30 mouse cellular contexts compared by ENCODE assay signal in genomic region chr5:43909213-43909612, GRCm38 (mm10). TPM values are rescaled to one million over a fixed set of nuclear protein-coding genes. Genes with fewer than 3 reads are reported as not detected.
DNase-seq lines count a peak whose midpoint lies in the region; ATAC-seq and TF ChIP-seq lines count a peak whose summit lies in the region.
"Had no signal": no experiment of that assay in that cellular context is flagged by ENCODE, and none has a peak within 500 bp of the region (broad histone marks: within the 10 kb centered on the region; RNA-seq: fewer than 3 reads in every experiment).

No protein-coding gene starts in this region.

- no peak overlapping the region for H3K4me3 ChIP-seq in lung, embryonic 14.5 days (ENCODE audit: low read depth, low read length)
- 0 out of 2 replicates have a peak overlapping the region, but pooled peaks have one; percentile 23 for H3K4me3 ChIP-seq in E14TG2a.4 (replicated peaks; ENCODE audit: low read length)
- H3K4me3 ChIP-seq in intestine, embryonic 14.5 days (ENCODE audit: low read depth, low read length), result no peak overlapping the region
- no peak overlapping the region for H3K4me3 ChIP-seq in stomach, embryonic 15.5 days (replicated peaks)
- no peak overlapping the region for H3K4me3 ChIP-seq in hindbrain, embryonic 12.5 days
- H3K4me3 ChIP-seq: erythroblast, embryonic 14.5 days; forebrain, embryonic 12.5 days; heart, embryonic 15.5 days; hindbrain, embryonic 13.5 days; midbrain, embryonic 12.5 days; myocyte; neural tube, embryonic 12.5 days had no signal

- H3K4me1 ChIP-seq in lung, embryonic 14.5 days (ENCODE audit: insufficient read depth), result no peaks in the 10 kb centered on the region
- H3K4me1 ChIP-seq in E14TG2a.4 (replicated peaks; ENCODE audit: low read depth, low read length), result peaks cover 13% of the 10 kb centered on the region
- no peaks in the 10 kb centered on the region for H3K4me1 ChIP-seq in intestine, embryonic 14.5 days (replicated peaks; ENCODE audit: control insufficient read depth, insufficient read depth, low read length)
- H3K4me1 ChIP-seq in stomach, embryonic 15.5 days, result no peaks in the 10 kb centered on the region
- H3K4me1 ChIP-seq in hindbrain, embryonic 12.5 days, result no peaks in the 10 kb centered on the region
- H3K4me1 ChIP-seq: forebrain, embryonic 12.5 days; heart, embryonic 15.5 days; hindbrain, embryonic 13.5 days; midbrain, embryonic 12.5 days; neural tube, embryonic 12.5 days had no signal

- peak; percentile 7 for DNase-seq in lung, embryonic 14.5 days
- DNase-seq in lung, postnatal 4 days, result no peak
- no peak for DNase-seq in intestine, embryonic 14.5 days (ENCODE audit: low spot score)
- no peak for DNase-seq in embryo, embryonic 10 days (ENCODE audit: low spot score)
- DNase-seq: adrenal gland, adult 2 months; adrenal gland, postnatal 36 days; cerebellum, adult 18-20 months; cerebellum, postnatal 10 days; forebrain, postnatal 0 days; gastrocnemius, postnatal 14 days; kidney, adult 2 months; kidney, postnatal 36 days; left cerebral cortex, postnatal 4 days; right cerebral cortex, adult 18-20 months; right cerebral cortex, postnatal 4 days; thymus, adult 2 months; thymus, postnatal 36 days had no signal

- no peaks in the 10 kb centered on the region for H3K27me3 ChIP-seq in lung, embryonic 14.5 days (ENCODE audit: insufficient read depth, low read length)
- H3K27me3 ChIP-seq in E14TG2a.4 (ENCODE audit: insufficient read depth, low read length), result no peaks in the 10 kb centered on the region
- no peaks in the 10 kb centered on the region for H3K27me3 ChIP-seq in intestine, embryonic 14.5 days (replicated peaks; ENCODE audit: control insufficient read depth, insufficient read depth, low read length)
- H3K27me3 ChIP-seq in stomach, embryonic 15.5 days (replicated peaks), result no peaks in the 10 kb centered on the region
- no peaks in the 10 kb centered on the region for H3K27me3 ChIP-seq in hindbrain, embryonic 12.5 days
- H3K27me3 ChIP-seq: forebrain, embryonic 12.5 days; heart, embryonic 15.5 days; hindbrain, embryonic 13.5 days; midbrain, embryonic 12.5 days; neural tube, embryonic 12.5 days had no signal

- no peaks in the 10 kb centered on the region for H3K36me3 ChIP-seq in lung, embryonic 14.5 days (ENCODE audit: insufficient read depth)
- H3K36me3 ChIP-seq in E14TG2a.4 (ENCODE audit: insufficient read depth, low read length), result 0 out of 2 replicates have a peak, but pooled peaks cover 11% of the 10 kb centered on the region
- no peaks in the 10 kb centered on the region for H3K36me3 ChIP-seq in intestine, embryonic 14.5 days (ENCODE audit: control insufficient read depth, insufficient read depth, low read length)
- no peaks in the 10 kb centered on the region for H3K36me3 ChIP-seq in stomach, embryonic 15.5 days
- no peaks in the 10 kb centered on the region for H3K36me3 ChIP-seq in hindbrain, embryonic 12.5 days
- H3K36me3 ChIP-seq: forebrain, embryonic 12.5 days; heart, embryonic 15.5 days; hindbrain, embryonic 13.5 days; midbrain, embryonic 12.5 days; neural tube, embryonic 12.5 days had no signal

- no peak overlapping the region for H3K4me2 ChIP-seq in lung, embryonic 14.5 days
- no peak overlapping the region for H3K4me2 ChIP-seq in intestine, embryonic 14.5 days (ENCODE audit: low read length)
- H3K4me2 ChIP-seq in stomach, embryonic 15.5 days, result no peak overlapping the region
- no peak overlapping the region for H3K4me2 ChIP-seq in hindbrain, embryonic 12.5 days (replicated peaks)
- H3K4me2 ChIP-seq: forebrain, embryonic 12.5 days; heart, embryonic 15.5 days; hindbrain, embryonic 13.5 days; midbrain, embryonic 12.5 days; neural tube, embryonic 12.5 days had no signal

- no peak overlapping the region for H3K27ac ChIP-seq in lung, embryonic 14.5 days (ENCODE audit: low read depth)
- H3K27ac ChIP-seq in intestine, embryonic 14.5 days (ENCODE audit: low read depth), result no peak overlapping the region
- no peak overlapping the region for H3K27ac ChIP-seq in stomach, embryonic 15.5 days
- H3K27ac ChIP-seq in hindbrain, embryonic 12.5 days, result no peak overlapping the region
- H3K27ac ChIP-seq: forebrain, embryonic 12.5 days; heart, embryonic 15.5 days; hindbrain, embryonic 13.5 days; liver, embryonic 14.5 days; midbrain, embryonic 12.5 days; neural tube, embryonic 12.5 days had no signal

- H3K9me3 ChIP-seq in lung, embryonic 14.5 days (ENCODE audit: low read depth, low read length), result no peaks in the 10 kb centered on the region
- no peaks in the 10 kb centered on the region for H3K9me3 ChIP-seq in E14TG2a.4 (ENCODE audit: low read length)
- H3K9me3 ChIP-seq in intestine, embryonic 14.5 days (ENCODE audit: control insufficient read depth, low read length), result no peaks in the 10 kb centered on the region
- no peaks in the 10 kb centered on the region for H3K9me3 ChIP-seq in stomach, embryonic 15.5 days
- H3K9me3 ChIP-seq in hindbrain, embryonic 12.5 days (replicated peaks), result no peaks in the 10 kb centered on the region
- H3K9me3 ChIP-seq: forebrain, embryonic 12.5 days; heart, embryonic 15.5 days; hindbrain, embryonic 13.5 days; midbrain, embryonic 12.5 days; neural tube, embryonic 12.5 days had no signal

- WGBS in lung, embryonic 14.5 days, result 36% methylated on average over 9 of the region's 9 CpGs
- WGBS in intestine, embryonic 14.5 days, result 46% methylated on average over 9 of the region's 9 CpGs
- 41% methylated on average over 9 of the region's 9 CpGs for WGBS in stomach, embryonic 15.5 days
- WGBS in hindbrain, embryonic 12.5 days, result 61% methylated on average over 9 of the region's 9 CpGs

- no peak for ATAC-seq in lung, embryonic 14.5 days (ENCODE audit: insufficient read depth)
- ATAC-seq in intestine, embryonic 14.5 days (replicated peaks; ENCODE audit: low FRiP score, low TSS enrichment, low read depth), result 0 out of 2 replicates have a peak, but pooled peaks have one; percentile 40
- peak; percentile 60 for ATAC-seq in stomach, embryonic 15.5 days (ENCODE audit: insufficient read depth, low FRiP score, low read depth)
- ATAC-seq in hindbrain, embryonic 12.5 days (ENCODE audit: low FRiP score), result no peak
- ATAC-seq: activated CD4-positive, CD25-positive, alpha-beta regulatory T cell, adult 4 months; forebrain, postnatal 0 days had no signal

- no peak for TF ChIP-seq CTCF in lung, embryonic 14.5 days (IDR thresholded peaks at IDR 0.05; ENCODE audit: low read depth)
- no peak for TF ChIP-seq CTCF in E14TG2a.4 (conservative IDR thresholded peaks at IDR 0.05; ENCODE audit: low read length)

- no peak overlapping the region for H3K9ac ChIP-seq in lung, embryonic 14.5 days
- no peak overlapping the region for H3K9ac ChIP-seq in intestine, embryonic 14.5 days (ENCODE audit: low read length)
- H3K9ac ChIP-seq in stomach, embryonic 15.5 days, result no peak overlapping the region
- H3K9ac ChIP-seq in hindbrain, embryonic 12.5 days, result no peak overlapping the region
- H3K9ac ChIP-seq: forebrain, embryonic 12.5 days; forebrain, postnatal 0 days; heart, embryonic 15.5 days; hindbrain, embryonic 13.5 days; liver, embryonic 14.5 days; midbrain, embryonic 12.5 days; neural tube, embryonic 12.5 days had no signal

RNA-seq across cellular contexts. Expression of gene Gm7879, which starts 3.7 kb away (rescaled TPM):
- polyA plus RNA-seq in lung, embryonic 14.5 days (2014; fragmentation: Nextera tagmentation; extraction: Ambion mirVana), result 0.61 and 0.66 TPM in 2 replicates
- polyA plus RNA-seq in intestine, embryonic 14.5 days (2014; fragmentation: Nextera tagmentation; extraction: Ambion mirVana), result not detected in 2 replicates
- 0.54 and 3.7 TPM in 2 replicates for polyA plus RNA-seq in stomach, embryonic 15.5 days (2015; fragmentation: Nextera tagmentation; extraction: Ambion mirVana)
- polyA plus RNA-seq in hindbrain, embryonic 12.5 days (2016; fragmentation: Nextera tagmentation; extraction: Ambion mirVana), result not detected in 2 replicates
- polyA plus RNA-seq: adrenal gland, adult 2 months; embryonic facial prominence, embryonic 14.5 days; forebrain, postnatal 0 days; midbrain, embryonic 12.5 days; neural tube, embryonic 12.5 days had no signal

RNA-seq across cellular contexts. Expression of gene Cd38, which starts 40.9 kb away (rescaled TPM):
- 23.0 and 26.9 TPM in 2 replicates for polyA plus RNA-seq in lung, embryonic 14.5 days (2014; fragmentation: Nextera tagmentation; extraction: Ambion mirVana)
- polyA plus RNA-seq in intestine, embryonic 14.5 days (2014; fragmentation: Nextera tagmentation; extraction: Ambion mirVana), result 14.4 and 15.8 TPM in 2 replicates
- 13.5 and 14.6 TPM in 2 replicates for polyA plus RNA-seq in stomach, embryonic 15.5 days (2015; fragmentation: Nextera tagmentation; extraction: Ambion mirVana)
- 5.1 and 5.9 TPM in 2 replicates for polyA plus RNA-seq in hindbrain, embryonic 12.5 days (2016; fragmentation: Nextera tagmentation; extraction: Ambion mirVana)
- polyA plus RNA-seq: erythroblast, embryonic 14.5 days had no signal

Comparison
In these comparisons a context has a peak if more than half of its experiments do, and no peak if none do; other contexts are left out.
1. ATAC-seq: peak in intestine, embryonic 14.5 days (single experiment) and stomach, embryonic 15.5 days (single experiment); none in lung, embryonic 14.5 days (single experiment) and hindbrain, embryonic 12.5 days (single experiment).